In the genomic region with DNA sequence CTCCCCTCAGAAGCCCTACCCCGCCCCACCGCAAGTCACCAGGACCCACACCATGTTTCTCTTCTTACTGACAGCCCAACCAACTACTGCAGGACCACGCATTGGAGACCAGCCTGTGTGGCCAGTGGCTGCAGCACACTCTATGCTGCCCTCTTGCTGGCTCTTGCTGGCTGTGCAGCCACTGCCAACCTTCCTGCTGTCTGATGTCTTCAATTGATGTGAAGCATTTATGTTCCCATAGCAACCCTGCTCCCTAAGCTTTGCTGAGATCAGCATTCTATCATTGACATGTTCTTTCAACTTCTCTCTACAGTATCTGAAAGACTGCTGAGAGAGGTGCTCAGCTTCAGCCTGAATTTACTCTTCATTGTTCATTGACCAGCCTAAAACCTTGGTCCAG, we compare ENCODE assay signal across 12 mouse cellular contexts. TPM values are rescaled to one million over a fixed set of nuclear protein-coding genes. Genes with fewer than 3 reads are reported as not detected.
DNase-seq lines count a peak whose midpoint lies in the region; ATAC-seq lines count a peak whose summit lies in the region.
"Had no signal": no experiment of that assay in that cellular context is flagged by ENCODE, and none has a peak within 500 bp of the region (broad histone marks: within the 10 kb centered on the region; RNA-seq: fewer than 3 reads in every experiment).

No protein-coding gene starts in this region.

- H3K27me3 ChIP-seq in midbrain, embryonic 13.5 days, result no peaks in the 10 kb centered on the region
- H3K27me3 ChIP-seq: limb, embryonic 12.5 days had no signal

- peaks cover 5% of the 10 kb centered on the region; the same call in 1 of the 2 replicates for H3K4me1 ChIP-seq in midbrain, embryonic 13.5 days (replicated peaks)
- H3K4me1 ChIP-seq: limb, embryonic 12.5 days had no signal

- H3K4me3 ChIP-seq in midbrain, embryonic 13.5 days (replicated peaks), result no peak overlapping the region
- H3K4me3 ChIP-seq: limb, embryonic 12.5 days had no signal

- H3K36me3 ChIP-seq in midbrain, embryonic 13.5 days, result no peaks in the 10 kb centered on the region
- H3K36me3 ChIP-seq: limb, embryonic 12.5 days had no signal

- WGBS in midbrain, embryonic 13.5 days, result 63% methylated on average over 3 of the region's 3 CpGs

- peak; percentile 2 for DNase-seq in adrenal gland, postnatal 10 days
- no peak for DNase-seq in adrenal gland, postnatal 25 days
- peak; percentile 8 for DNase-seq in left cerebral cortex, postnatal 4 days
- DNase-seq in left cerebral cortex, adult 11 months (ENCODE audit: low spot score), result no peak
- peak; percentile 10 for DNase-seq in adrenal gland, postnatal 14 days
- DNase-seq in ovary, postnatal 36 days (ENCODE audit: low spot score), result no peak
- no peak for DNase-seq in cerebellum, adult 11-12 months
- DNase-seq: gastrocnemius, postnatal 10 days had no signal

- H3K9ac ChIP-seq in midbrain, embryonic 13.5 days (replicated peaks), result no peak overlapping the region
- H3K9ac ChIP-seq: limb, embryonic 12.5 days had no signal

- ATAC-seq in midbrain, embryonic 13.5 days, result 0 out of 2 replicates have a peak, but pooled peaks have one; percentile 37
- ATAC-seq: inflammation-experienced regulatory T-cells, adult 6 months had no signal

- H3K27ac ChIP-seq in midbrain, embryonic 13.5 days, result no peak overlapping the region
- H3K27ac ChIP-seq: limb, embryonic 12.5 days had no signal

- H3K4me2 ChIP-seq in midbrain, embryonic 13.5 days (replicated peaks), result no peak overlapping the region
- H3K4me2 ChIP-seq: limb, embryonic 12.5 days had no signal

- intact Hi-C loops in left cerebral cortex, postnatal 4 days (cut with DNase I), result no loop called here

- H3K9me3 ChIP-seq in midbrain, embryonic 13.5 days, result no peaks in the 10 kb centered on the region

RNA-seq across cellular contexts. Expression of gene Krtap4-16, which starts 2.7 kb away (rescaled TPM):
- total RNA-seq in adrenal gland, postnatal 10 days (2021), result not detected
- total RNA-seq in adrenal gland, postnatal 25 days (2021), result not detected in 2 replicates
- total RNA-seq in left cerebral cortex, postnatal 4 days (2021), result not detected
- not detected in 2 replicates for total RNA-seq in adrenal gland, postnatal 14 days (2021)
- polyA plus RNA-seq in midbrain, embryonic 13.5 days (2015; fragmentation: Nextera tagmentation; extraction: Ambion mirVana), result not detected in 2 replicates
- total RNA-seq: gastrocnemius, postnatal 10 days had no signal
- polyA plus RNA-seq: cortical plate, adult 2 months; inflammation-experienced regulatory T-cells, adult 6 months; limb, embryonic 12.5 days had no signal

RNA-seq across cellular contexts. Expression of gene Gm11568, which starts 3.6 kb away (rescaled TPM):
- not detected for total RNA-seq in adrenal gland, postnatal 10 days (2021)
- total RNA-seq in adrenal gland, postnatal 25 days (2021), result not detected in 2 replicates
- total RNA-seq in left cerebral cortex, postnatal 4 days (2021), result not detected
- not detected in 2 replicates for total RNA-seq in adrenal gland, postnatal 14 days (2021)
- not detected in 2 replicates for polyA plus RNA-seq in midbrain, embryonic 13.5 days (2015; fragmentation: Nextera tagmentation; extraction: Ambion mirVana)
- total RNA-seq: gastrocnemius, postnatal 10 days had no signal
- polyA plus RNA-seq: cortical plate, adult 2 months; inflammation-experienced regulatory T-cells, adult 6 months; limb, embryonic 12.5 days had no signal

RNA-seq across cellular contexts. Expression of gene Gm11559, which starts 10.2 kb away (rescaled TPM):
- total RNA-seq in adrenal gland, postnatal 10 days (2021), result not detected
- not detected in 2 replicates for total RNA-seq in adrenal gland, postnatal 25 days (2021)
- total RNA-seq in left cerebral cortex, postnatal 4 days (2021), result not detected
- total RNA-seq in adrenal gland, postnatal 14 days (2021), result not detected in 2 replicates
- polyA plus RNA-seq in midbrain, embryonic 13.5 days (2015; fragmentation: Nextera tagmentation; extraction: Ambion mirVana), result not detected in 2 replicates
- total RNA-seq: gastrocnemius, postnatal 10 days had no signal
- polyA plus RNA-seq: cortical plate, adult 2 months; inflammation-experienced regulatory T-cells, adult 6 months; limb, embryonic 12.5 days had no signal

RNA-seq across cellular contexts. Expression of gene 2300003K06Rik, which starts 16.3 kb away (rescaled TPM):
- total RNA-seq in adrenal gland, postnatal 10 days (2021), result not detected
- not detected in 2 replicates for total RNA-seq in adrenal gland, postnatal 25 days (2021)
- not detected for total RNA-seq in left cerebral cortex, postnatal 4 days (2021)
- not detected in 2 replicates for total RNA-seq in adrenal gland, postnatal 14 days (2021)
- not detected in 2 replicates for polyA plus RNA-seq in midbrain, embryonic 13.5 days (2015; fragmentation: Nextera tagmentation; extraction: Ambion mirVana)
- total RNA-seq: gastrocnemius, postnatal 10 days had no signal
- polyA plus RNA-seq: cortical plate, adult 2 months; inflammation-experienced regulatory T-cells, adult 6 months; limb, embryonic 12.5 days had no signal

RNA-seq across cellular contexts. Expression of gene Krtap9-1, which starts 19.1 kb away (rescaled TPM):
- total RNA-seq in adrenal gland, postnatal 10 days (2021), result not detected
- not detected in 2 replicates for total RNA-seq in adrenal gland, postnatal 25 days (2021)
- total RNA-seq in left cerebral cortex, postnatal 4 days (2021), result not detected
- total RNA-seq in adrenal gland, postnatal 14 days (2021), result not detected in 2 replicates
- not detected in 2 replicates for polyA plus RNA-seq in midbrain, embryonic 13.5 days (2015; fragmentation: Nextera tagmentation; extraction: Ambion mirVana)
- total RNA-seq: gastrocnemius, postnatal 10 days had no signal
- polyA plus RNA-seq: cortical plate, adult 2 months; inflammation-experienced regulatory T-cells, adult 6 months; limb, embryonic 12.5 days had no signal

Comparison
In these comparisons a context has a peak if more than half of its experiments do, and no peak if none do; other contexts are left out.
1. DNase-seq: peak in adrenal gland, postnatal 10 days (single experiment), left cerebral cortex, postnatal 4 days (single experiment) and adrenal gland, postnatal 14 days (single experiment); none in adrenal gland, postnatal 25 days (single experiment), left cerebral cortex, adult 11 months (single experiment), ovary, postnatal 36 days (single experiment) and cerebellum, adult 11-12 months (single experiment).